Mouse (Mus musculus): Measurements from ENCODE around the gene Hs3st2.

- no peak for TF ChIP-seq MEF2A (IDR thresholded peaks at IDR 0.05; ENCODE audit: borderline replicate concordance, low read depth, low read length)
- no peak for TF ChIP-seq IRF4 (IDR thresholded peaks at IDR 0.05; ENCODE audit: low read depth, low read length)
- TF ChIP-seq USF2 (conservative IDR thresholded peaks at IDR 0.05; ENCODE audit: low read depth, low read length), result no peak
- no peak for TF ChIP-seq MAX (IDR thresholded peaks at IDR 0.05; ENCODE audit: low read length)
- TF ChIP-seq ZNF384 (IDR thresholded peaks at IDR 0.05; ENCODE audit: low read depth, low read length), result no peak
- TF ChIP-seq POLR2A (IDR thresholded peaks at IDR 0.05; ENCODE audit: low read depth, low read length), result no peak
- no peak for TF ChIP-seq MAFK (IDR thresholded peaks at IDR 0.05; ENCODE audit: insufficient replicate concordance, low read length)
- no peak for TF ChIP-seq ZMIZ1 (IDR thresholded peaks at IDR 0.05; ENCODE audit: low read depth, low read length)
- no peak for TF ChIP-seq CTCF (conservative IDR thresholded peaks at IDR 0.05 in 1 of 2, IDR thresholded peaks at IDR 0.05 in 1 of 2; ENCODE audit: low read depth in 2 of 2, low read length in 2 of 2)
Observed at GRCm38 (mm10) chr7:121365584-121365983, 26.1 kb upstream of the Hs3st2 start.

Measured in CH12.LX (cell line).